Mouse (Mus musculus) thymus, adult 2 months (tissue): Measurements from ENCODE around the gene Sec16a.

ENCODE experiments used
- CTCF ChIP-seq: fragments of 200-500 bp; IDR thresholded peaks from 2 replicates; pipeline ENCODE4 v1.5.1; 2012; ENCODE audit warnings: mild to moderate bottlenecking, control low read depth, low read length, moderate library complexity, borderline replicate concordance; ENCODE audit not compliant: control insufficient read depth, poor library complexity, insufficient read depth; ENCODE audit errors: extremely low read depth
- POLR2A ChIP-seq: fragments of 200-500 bp; IDR thresholded peaks from 2 replicates; pipeline ENCODE4 v1.6.1; 2012; ENCODE audit warnings: mild to moderate bottlenecking, low read length, control low read depth, moderate library complexity; ENCODE audit not compliant: control insufficient read depth, poor library complexity, insufficient read depth; ENCODE audit errors: extremely low read depth

GRCm38 (mm10) chr2:26485710-26486109 is 40.7 kb upstream of the Sec16a start:
- TF ChIP-seq CTCF (no peak), POLR2A (no peak)
